Mouse (Mus musculus): ENCODE measurements at regions not wholly inside any gene's neighbourhood (a gene's known extent, or its start where the extent isn't known, plus 50 kb on each side); places are given as distances from the start of the nearest gene placed in this dataset.
"Not testable (repeated sequence)": the region's sequence is repeated elsewhere in the genome, so short reads cannot be mapped to it uniquely, and the experiment has no call there.

GRCm38 (mm10) chr2:75781781-75782211 is 50.2 kb upstream of the Agps start:
- no peak for ATAC-seq

- ATAC-seq, result peak; percentile 59
Observed at GRCm38 (mm10) chr2:75781078-75781477, 50.9 kb upstream of the Agps start.

- ATAC-seq, result not testable (repeated sequence)
Observed at GRCm38 (mm10) chr2:75778628-75779027, 53.3 kb upstream of the Agps start.

GRCm38 (mm10) chr2:75777040-75777451 is 54.9 kb upstream of the Agps start:
- peak; percentile 78 for ATAC-seq

GRCm38 (mm10) chr2:75776533-75776932 is 55.4 kb upstream of the Agps start:
- ATAC-seq, result peak; percentile 42

GRCm38 (mm10) chr2:75775217-75775616 is 56.8 kb upstream of the Agps start:
- no peak for ATAC-seq

- no peak for ATAC-seq
Observed at GRCm38 (mm10) chr2:75773431-75773830, 58.5 kb upstream of the Agps start.

- no peak for ATAC-seq
Observed at GRCm38 (mm10) chr2:75772251-75772956, 59.6 kb upstream of the Agps start.

GRCm38 (mm10) chr2:75770633-75771032 is 61.3 kb upstream of the Agps start:
- ATAC-seq, result no peak

- no peak for ATAC-seq
Observed at GRCm38 (mm10) chr2:75768559-75769304, 63.2 kb upstream of the Agps start.

- ATAC-seq, result no peak
Observed at GRCm38 (mm10) chr2:75767871-75768558, 63.6 kb upstream of the Nfe2l2 start.

GRCm38 (mm10) chr2:75765403-75765802 is 61.0 kb upstream of the Nfe2l2 start:
- ATAC-seq, result no peak

- no peak for ATAC-seq
Observed at GRCm38 (mm10) chr2:75763252-75763651, 58.8 kb upstream of the Nfe2l2 start.

- ATAC-seq, result no peak
Observed at GRCm38 (mm10) chr2:75762030-75762429, 57.6 kb upstream of the Nfe2l2 start.

GRCm38 (mm10) chr2:75761626-75762025 is 57.2 kb upstream of the Nfe2l2 start:
- no peak for ATAC-seq

- no peak for ATAC-seq
Observed at GRCm38 (mm10) chr2:75759196-75759885, 54.9 kb upstream of the Nfe2l2 start.

- no peak for ATAC-seq
Observed at GRCm38 (mm10) chr2:75758277-75758676, 53.8 kb upstream of the Nfe2l2 start.

GRCm38 (mm10) chr2:75756704-75757638 is 52.5 kb upstream of the Nfe2l2 start:
- no peak for ATAC-seq

GRCm38 (mm10) chr2:75754606-75755005 is 50.2 kb upstream of the Nfe2l2 start:
- ATAC-seq, result no peak
